Mouse (Mus musculus) retina, embryonic 14.5 days (tissue): ENCODE data around the gene Rab7b.

ENCODE experiments used
- DNase-seq: peaks from one replicate; pipeline ENCODE4 v3.0.0-alpha.2; 2015; ENCODE audit warnings: low spot score

Gene Rab7b

GRCm38 (mm10) chr1:131696325-131696724, 7.8 kb downstream of the Rab7b start:
- DNase-seq: no peak

GRCm38 (mm10) chr1:131698770-131699169, 10.3 kb downstream of the Rab7b start:
- DNase-seq: no peak

GRCm38 (mm10) chr1:131699642-131700041, 11.1 kb downstream of the Rab7b start:
- DNase-seq: no peak

GRCm38 (mm10) chr1:131700447-131700846, 12.0 kb downstream of the Rab7b start:
- no peak for DNase-seq

GRCm38 (mm10) chr1:131701391-131701790, 12.9 kb downstream of the Rab7b start:
- DNase-seq: no peak

GRCm38 (mm10) chr1:131702094-131702766, 13.7 kb downstream of the Rab7b start:
- DNase-seq: no peak

GRCm38 (mm10) chr1:131703482-131703881, 15.0 kb downstream of the Rab7b start:
- no peak for DNase-seq

GRCm38 (mm10) chr1:131708338-131708737, 19.8 kb downstream of the Rab7b start:
- peak; percentile 77 for DNase-seq

GRCm38 (mm10) chr1:131711518-131711917, 23.0 kb downstream of the Rab7b start:
- DNase-seq: no peak

GRCm38 (mm10) chr1:131712386-131712785, 23.9 kb downstream of the Rab7b start:
- peak; percentile 92 for DNase-seq

GRCm38 (mm10) chr1:131714388-131715337, 26.2 kb downstream of the Rab7b start:
- DNase-seq: no peak

- peak; percentile 25 for DNase-seq
Observed at GRCm38 (mm10) chr1:131718952-131719694, 30.6 kb downstream of the Rab7b start.

GRCm38 (mm10) chr1:131721989-131722388, 33.5 kb downstream of the Rab7b start:
- DNase-seq: no peak

- no peak for DNase-seq
Observed at GRCm38 (mm10) chr1:131723549-131723948, 35.1 kb downstream of the Rab7b start.

- no peak for DNase-seq
Observed at GRCm38 (mm10) chr1:131726586-131726985, 38.1 kb downstream of the Rab7b start.

GRCm38 (mm10) chr1:131730639-131731437, 42.3 kb downstream of the Rab7b start:
- DNase-seq: no peak

- DNase-seq: no peak
Observed at GRCm38 (mm10) chr1:131733474-131734180, 45.1 kb downstream of the Rab7b start.

GRCm38 (mm10) chr1:131734657-131735273, 46.3 kb downstream of the Rab7b start:
- DNase-seq: no peak

- no peak for DNase-seq
Observed at GRCm38 (mm10) chr1:131736494-131736893, 48.0 kb downstream of the Rab7b start.

GRCm38 (mm10) chr1:131737269-131737668, 48.8 kb downstream of the Rab7b start:
- DNase-seq: no peak
